Mouse (Mus musculus) heart, embryonic 12.5 days (tissue): Measurements from ENCODE around the gene Ttbk2. TPM values are rescaled to one million over a fixed set of nuclear protein-coding genes. Genes with fewer than 3 reads are reported as not detected.

ENCODE experiments used
- ATAC-seq: fragments of 200-750 bp; cut with Nextera tagmentation; 2 replicates; pipeline ENCODE4 v1.8.0; 2017; ENCODE audit warnings: moderate TSS enrichment, moderate library complexity; ENCODE audit not compliant: insufficient number of reproducible peaks, low FRiP score
- H3K27ac ChIP-seq: fragments of 300-500 bp; sonication (generic); 2 replicates; pipeline ENCODE4 v1.5.1; 2016; ENCODE audit warnings: mild to moderate bottlenecking, moderate library complexity; ENCODE audit not compliant: poor library complexity, severe bottlenecking
- H3K27me3 ChIP-seq: fragments of 300-500 bp; sonication (generic); replicated peaks from 2 replicates; pipeline ENCODE4 v1.6.1; 2016; ENCODE audit warnings: mild to moderate bottlenecking, moderate library complexity
- H3K36me3 ChIP-seq: fragments of 300-500 bp; sonication (generic); 2 replicates; pipeline ENCODE4 v1.6.1; 2016; ENCODE audit warnings: mild to moderate bottlenecking, moderate library complexity
- H3K4me1 ChIP-seq: fragments of 300-500 bp; sonication (generic); replicated peaks from 2 replicates; pipeline ENCODE4 v1.6.1; 2016; ENCODE audit warnings: mild to moderate bottlenecking
- H3K4me2 ChIP-seq: fragments of 300-500 bp; sonication (generic); 2 replicates; pipeline ENCODE4 v1.6.1; 2016; ENCODE audit warnings: mild to moderate bottlenecking, moderate library complexity
- H3K4me3 ChIP-seq: fragments of 300-500 bp; sonication (generic); 2 replicates; pipeline ENCODE4 v1.5.1; 2016; ENCODE audit warnings: mild to moderate bottlenecking
- H3K9ac ChIP-seq: fragments of 300-500 bp; sonication (generic); 2 replicates; pipeline ENCODE4 v1.6.1; 2016; ENCODE audit warnings: mild to moderate bottlenecking, moderate library complexity
- H3K9me3 ChIP-seq: fragments of 300-500 bp; sonication (generic); replicated peaks from 2 replicates; pipeline ENCODE4 v1.6.1; 2016; ENCODE audit warnings: mild to moderate bottlenecking, moderate library complexity
- WGBS: fragments of 180-500 bp; shearing (Covaris S2); methylation state at CpG from one replicate; pipeline ENCODE4 v1.1.7; 2016; 5-methylcytosine and 5-hydroxymethylcytosine counted together
- polyA plus RNA-seq: library from polyadenylated mRNA; unstranded; fragments of >200 nt; fragmentation: Nextera tagmentation; extraction: Ambion mirVana; gene quantifications from 2 replicates; pipeline ENCODE4 v1.2.1, GENCODE M21; 2016

Ttbk2 gene
- polyA plus RNA-seq, 1 experiment from 2014 or later: 4.8 TPM

GRCm38 (mm10) chr2:120710948-120711347 lies 139.5 kb downstream of the Ttbk2 start:
- Histone ChIP-seq H3K4me2 (no peak overlapping the region), H3K27ac (no peak overlapping the region), H3K4me1 (peaks cover 9% of the 10 kb centered on the region), H3K4me3 (no peak overlapping the region), H3K9me3 (no peaks in the 10 kb centered on the region), H3K9ac (no peak overlapping the region), H3K36me3 (peaks cover 45% of the 10 kb centered on the region), H3K27me3 (no peaks in the 10 kb centered on the region)
- 39% methylated on average over 3 of the region's 3 CpGs for WGBS
- no peak for ATAC-seq

GRCm38 (mm10) chr2:120710154-120710553 lies 140.2 kb downstream of the Ttbk2 start:
- ATAC-seq: no peak
- 73% methylated on average over 3 of the region's 3 CpGs for WGBS
- H3K9me3 ChIP-seq: no peaks in the 10 kb centered on the region
- no peak overlapping the region for H3K9ac ChIP-seq
- H3K27ac ChIP-seq: no peak overlapping the region
- no peaks in the 10 kb centered on the region for H3K27me3 ChIP-seq
- peaks cover 42% of the 10 kb centered on the region for H3K36me3 ChIP-seq
- H3K4me1 ChIP-seq: peaks cover 9% of the 10 kb centered on the region
- H3K4me3 ChIP-seq: no peak overlapping the region
- no peak overlapping the region for H3K4me2 ChIP-seq

- Histone ChIP-seq H3K9ac (no peak overlapping the region), H3K9me3 (no peaks in the 10 kb centered on the region), H3K4me3 (no peak overlapping the region), H3K27ac (no peak overlapping the region), H3K27me3 (no peaks in the 10 kb centered on the region), H3K4me1 (peaks cover 9% of the 10 kb centered on the region), H3K36me3 (peaks cover 17% of the 10 kb centered on the region), H3K4me2 (no peak overlapping the region)
- no peak for ATAC-seq
These were observed 143.4 kb downstream of the Ttbk2 start for GRCm38 (mm10) chr2:120707041-120707440.

- Histone ChIP-seq H3K9ac (no peak overlapping the region), H3K27ac (no peak overlapping the region), H3K9me3 (no peaks in the 10 kb centered on the region), H3K36me3 (peaks cover 16% of the 10 kb centered on the region), H3K4me3 (no peak overlapping the region), H3K4me1 (no peaks in the 10 kb centered on the region), H3K4me2 (no peak overlapping the region), H3K27me3 (no peaks in the 10 kb centered on the region)
- WGBS: 67% methylated on average over 5 of the region's 5 CpGs
- ATAC-seq: no peak
These were observed 147.7 kb downstream of the Ttbk2 start for GRCm38 (mm10) chr2:120702675-120703074.

GRCm38 (mm10) chr2:120700379-120700885 lies 150.0 kb downstream of the Ttbk2 start:
- Histone ChIP-seq H3K27me3 (no peaks in the 10 kb centered on the region), H3K36me3 (peaks cover 35% of the 10 kb centered on the region), H3K9ac (no peak overlapping the region), H3K27ac (no peak overlapping the region), H3K4me1 (peaks cover 2% of the 10 kb centered on the region; the same call in 1 of the 2 replicates), H3K9me3 (no peaks in the 10 kb centered on the region), H3K4me3 (no peak overlapping the region), H3K4me2 (no peak overlapping the region)
- 75% methylated on average over 3 of the region's 3 CpGs for WGBS
- no peak for ATAC-seq

- peaks cover 47% of the 10 kb centered on the region for H3K36me3 ChIP-seq
- no peak overlapping the region for H3K27ac ChIP-seq
- no peaks in the 10 kb centered on the region for H3K9me3 ChIP-seq
- H3K27me3 ChIP-seq: no peaks in the 10 kb centered on the region
- no peak overlapping the region for H3K4me3 ChIP-seq
- H3K4me1 ChIP-seq: peaks cover 4% of the 10 kb centered on the region; the same call in 1 of the 2 replicates
- no peak overlapping the region for H3K9ac ChIP-seq
- WGBS: 62% methylated on average over 5 of the region's 5 CpGs
- no peak for ATAC-seq
- H3K4me2 ChIP-seq: no peak overlapping the region
These were observed 152.6 kb downstream of the Ttbk2 start for GRCm38 (mm10) chr2:120697767-120698166.

Other genes with a start within 250 kb of the Ttbk2 start
- gene Haus2, start 241.2 kb downstream of the Ttbk2 start, polyA plus RNA-seq: 23.9 and 24.9 TPM in 2 replicates
- gene Lrrc57, start 241.1 kb downstream of the Ttbk2 start, polyA plus RNA-seq: 18.7 and 20.5 TPM in 2 replicates
- 3.2 and 4.0 TPM in 2 replicates for gene Stard9, start 221.5 kb downstream of the Ttbk2 start, polyA plus RNA-seq
- 9.5 and 10.8 TPM in 2 replicates for gene Cdan1, start 476 bp downstream of the Ttbk2 start, polyA plus RNA-seq
- 19.6 and 20.9 TPM in 2 replicates for gene Ubr1, start 120.1 kb upstream of the Ttbk2 start, polyA plus RNA-seq
- 2.0 and 2.8 TPM in 2 replicates for gene Tmem62, start 126.4 kb upstream of the Ttbk2 start, polyA plus RNA-seq
- gene Ccndbp1, start 157.8 kb upstream of the Ttbk2 start, polyA plus RNA-seq: 38.1 and 38.5 TPM in 2 replicates
- 17.9 and 18.2 TPM in 2 replicates for gene Epb42, start 186.5 kb upstream of the Ttbk2 start, polyA plus RNA-seq
- not detected in 2 replicates for gene Tgm5, start 235.2 kb upstream of the Ttbk2 start, polyA plus RNA-seq